12 mouse cellular contexts compared by ENCODE assay signal in genomic region chr19:53111996-53112590, GRCm38 (mm10). TPM values are rescaled to one million over a fixed set of nuclear protein-coding genes. Genes with fewer than 3 reads are reported as not detected.
DNase-seq lines count a peak whose midpoint lies in the region; ATAC-seq and TF ChIP-seq lines count a peak whose summit lies in the region.
"Had no signal": no experiment of that assay in that cellular context is flagged by ENCODE, and none has a peak within 500 bp of the region (broad histone marks: within the 10 kb centered on the region; RNA-seq: fewer than 3 reads in every experiment).

No protein-coding gene starts in this region.

- no peak overlapping the region for H3K9ac ChIP-seq in kidney, postnatal 0 days (ENCODE audit: low read depth, low read length)
- H3K9ac ChIP-seq in midbrain, postnatal 0 days (replicated peaks; ENCODE audit: low read length, poor library complexity, severe bottlenecking) = no peak overlapping the region
- no peak overlapping the region for H3K9ac ChIP-seq in midbrain, embryonic 15.5 days
- H3K9ac ChIP-seq: liver, embryonic 14.5 days had no signal

- intact Hi-C loops in gastrocnemius, adult 2 months (cut with DNase I) = no loop called here
- intact Hi-C loops in heart, postnatal 10 days (cut with DNase I) = no loop called here

- H3K4me2 ChIP-seq in kidney, postnatal 0 days (ENCODE audit: low read length) = no peak overlapping the region
- no peak overlapping the region for H3K4me2 ChIP-seq in midbrain, postnatal 0 days (ENCODE audit: low read depth, low read length, poor library complexity, severe bottlenecking)
- no peak overlapping the region for H3K4me2 ChIP-seq in midbrain, embryonic 15.5 days

- no peak for ATAC-seq in kidney, postnatal 0 days (replicated peaks; ENCODE audit: low FRiP score, low read depth)
- ATAC-seq in midbrain, postnatal 0 days (ENCODE audit: low FRiP score) = no peak
- ATAC-seq in midbrain, embryonic 15.5 days (replicated peaks) = no peak
- ATAC-seq: inflammation-experienced regulatory T-cells, adult 6 months had no signal

- H3K36me3 ChIP-seq in kidney, postnatal 0 days (ENCODE audit: insufficient read depth, low read length) = no peaks in the 10 kb centered on the region
- no peaks in the 10 kb centered on the region for H3K36me3 ChIP-seq in midbrain, postnatal 0 days (ENCODE audit: insufficient read depth, low read length)
- no peaks in the 10 kb centered on the region for H3K36me3 ChIP-seq in midbrain, embryonic 15.5 days (replicated peaks)

- WGBS in kidney, postnatal 0 days = 47% methylated on average over 7 of the region's 7 CpGs
- WGBS in midbrain, postnatal 0 days = 50% methylated on average over 7 of the region's 7 CpGs
- WGBS in midbrain, embryonic 15.5 days = 58% methylated on average over 7 of the region's 7 CpGs

- DNase-seq in gastrocnemius, adult 2 months = peak; percentile 58
- DNase-seq in gastrocnemius, postnatal 10 days = no peak
- DNase-seq in kidney, postnatal 0 days (ENCODE audit: low spot score) = peak; percentile 55
- no peak for DNase-seq in kidney, postnatal 36 days
- DNase-seq in midbrain, postnatal 0 days (ENCODE audit: low spot score) = peak; percentile 45
- peak; percentile 44 to 59 for DNase-seq in heart, postnatal 10 days
- no peak for DNase-seq in thymus, postnatal 4 days
- DNase-seq: B cell, adult 2 months; cerebellum, adult 11-12 months had no signal

- peak overlapping the region; percentile 42 for H3K4me3 ChIP-seq in gastrocnemius, adult 2 months
- no peak overlapping the region for H3K4me3 ChIP-seq in kidney, postnatal 0 days (replicated peaks; ENCODE audit: low read depth, low read length)
- H3K4me3 ChIP-seq in midbrain, postnatal 0 days (ENCODE audit: low read depth, low read length) = no peak overlapping the region
- H3K4me3 ChIP-seq in midbrain, embryonic 15.5 days = no peak overlapping the region

- no peaks in the 10 kb centered on the region for H3K9me3 ChIP-seq in kidney, postnatal 0 days (replicated peaks; ENCODE audit: low read length)
- H3K9me3 ChIP-seq in midbrain, postnatal 0 days (ENCODE audit: low read length) = no peaks in the 10 kb centered on the region
- no peaks in the 10 kb centered on the region; the same call in 1 of the 2 replicates for H3K9me3 ChIP-seq in midbrain, embryonic 15.5 days

- peak overlapping the region; percentile 80 for H3K27ac ChIP-seq in gastrocnemius, adult 2 months
- H3K27ac ChIP-seq in kidney, postnatal 0 days = no peak overlapping the region; the same call in 1 of the 2 replicates
- H3K27ac ChIP-seq in midbrain, postnatal 0 days (ENCODE audit: low read depth, low read length) = 0 out of 2 replicates have a peak overlapping the region, but pooled peaks have one; percentile 26
- H3K27ac ChIP-seq in midbrain, embryonic 15.5 days = no peak overlapping the region
- H3K27ac ChIP-seq: liver, embryonic 14.5 days had no signal

- H3K4me1 ChIP-seq in kidney, postnatal 0 days (replicated peaks; ENCODE audit: insufficient read depth, low read length) = no peaks in the 10 kb centered on the region
- H3K4me1 ChIP-seq in midbrain, postnatal 0 days (ENCODE audit: insufficient read depth, low read length) = peaks cover 4% of the 10 kb centered on the region; the same call in 1 of the 2 replicates
- H3K4me1 ChIP-seq in midbrain, embryonic 15.5 days = peaks cover 5% of the 10 kb centered on the region; the same call in 1 of the 2 replicates

- no peak for TF ChIP-seq CTCF in gastrocnemius, adult 2 months (IDR thresholded peaks at IDR 0.05)
- no peak for TF ChIP-seq CTCF in kidney, postnatal 0 days (IDR thresholded peaks at IDR 0.05; ENCODE audit: low read depth)
- TF ChIP-seq CTCF in midbrain, postnatal 0 days (IDR thresholded peaks at IDR 0.05) = no peak

- H3K27me3 ChIP-seq in kidney, postnatal 0 days (ENCODE audit: insufficient read depth, low read length) = no peaks in the 10 kb centered on the region
- H3K27me3 ChIP-seq in midbrain, postnatal 0 days (ENCODE audit: insufficient read depth, low read length) = no peaks in the 10 kb centered on the region
- no peaks in the 10 kb centered on the region for H3K27me3 ChIP-seq in midbrain, embryonic 15.5 days (replicated peaks)

RNA-seq across cellular contexts. Expression of gene Add3, which starts 28.1 kb away (rescaled TPM):
- 10 to 100 TPM; 17.0 to 29.5 TPM for total RNA-seq in gastrocnemius, adult 2 months (2021)
- total RNA-seq in gastrocnemius, postnatal 10 days (2021) = 10 to 100 TPM; 61.3 to 68.6 TPM
- 66.5 and 72.9 TPM in 2 replicates for polyA plus RNA-seq in kidney, postnatal 0 days (2015; fragmentation: Nextera tagmentation; extraction: Ambion mirVana)
- 54.6 and 61.4 TPM in 2 replicates for total RNA-seq in midbrain, postnatal 0 days (2014; rRNA removed)
- 49.1 and 51.9 TPM in 2 replicates for polyA plus RNA-seq in midbrain, postnatal 0 days (2015; fragmentation: Nextera tagmentation; extraction: Ambion mirVana)
- polyA plus RNA-seq in midbrain, embryonic 15.5 days (2015; fragmentation: Nextera tagmentation; extraction: Ambion mirVana) = 30.2 and 33.6 TPM in 2 replicates
- 10 to 100 TPM; 79.2 to 83.7 TPM for total RNA-seq in heart, postnatal 10 days (2021)

Comparison
In these comparisons a context has a peak if more than half of its experiments do, and no peak if none do; other contexts are left out.
1. DNase-seq: peak in gastrocnemius, adult 2 months (single experiment), kidney, postnatal 0 days (single experiment), midbrain, postnatal 0 days (single experiment) and heart, postnatal 10 days (2 of 2); none in gastrocnemius, postnatal 10 days (single experiment), kidney, postnatal 36 days (0 of 2) and thymus, postnatal 4 days (single experiment).
2. H3K27ac ChIP-seq: peak in gastrocnemius, adult 2 months (single experiment) and midbrain, postnatal 0 days (single experiment); none in kidney, postnatal 0 days (single experiment) and midbrain, embryonic 15.5 days (single experiment).